Mouse (Mus musculus) kidney, adult 18-20 months (tissue): Measurements from ENCODE around the gene Csrnp1.

Experiments used
- DNase-seq: peaks from one replicate; pipeline ENCODE4 v3.0.0; 2021

Gene Csrnp1

GRCm38 (mm10) chr9:119976704-119977556 is 7.5 kb downstream of the Csrnp1 start:
- no peak for DNase-seq

GRCm38 (mm10) chr9:119975286-119975685 is 9.2 kb downstream of the Csrnp1 start:
- DNase-seq, result no peak

- DNase-seq, result no peak
These were observed 9.8 kb downstream of the Csrnp1 start for GRCm38 (mm10) chr9:119974609-119975008.

- peak; percentile 17 for DNase-seq
These were observed 10.5 kb downstream of the Csrnp1 start for GRCm38 (mm10) chr9:119973869-119974520.

- no peak for DNase-seq
These were observed 11.2 kb downstream of the Csrnp1 start for GRCm38 (mm10) chr9:119973281-119973680.

- peak; percentile 28 for DNase-seq
These were observed 11.9 kb downstream of the Csrnp1 start for GRCm38 (mm10) chr9:119972582-119972981.

- DNase-seq, result no peak
These were observed 12.3 kb downstream of the Csrnp1 start for GRCm38 (mm10) chr9:119972166-119972565.

- DNase-seq, result peak; percentile 78
These were observed 13.4 kb downstream of the Csrnp1 start for GRCm38 (mm10) chr9:119970763-119971656.

GRCm38 (mm10) chr9:119970221-119970620 is 14.2 kb downstream of the Csrnp1 start:
- peak; percentile 78 for DNase-seq

GRCm38 (mm10) chr9:119969811-119970210 is 14.6 kb downstream of the Csrnp1 start:
- no peak for DNase-seq

- DNase-seq, result no peak
These were observed 18.1 kb downstream of the Csrnp1 start for GRCm38 (mm10) chr9:119966221-119966910.

GRCm38 (mm10) chr9:119965186-119965585 is 19.3 kb downstream of the Csrnp1 start:
- DNase-seq, result peak; percentile 43

- no peak for DNase-seq
These were observed 20.3 kb downstream of the Csrnp1 start for GRCm38 (mm10) chr9:119964206-119964605.

- peak; percentile 83 for DNase-seq
These were observed 21.3 kb downstream of the Csrnp1 start for GRCm38 (mm10) chr9:119962987-119963667.

GRCm38 (mm10) chr9:119962216-119962615 is 22.2 kb downstream of the Csrnp1 start:
- DNase-seq, result no peak

GRCm38 (mm10) chr9:119958835-119959234 is 25.6 kb downstream of the Csrnp1 start:
- no peak for DNase-seq

GRCm38 (mm10) chr9:119951388-119951787 is 33.1 kb downstream of the Csrnp1 start:
- no peak for DNase-seq

- DNase-seq, result no peak
These were observed 34.0 kb downstream of the Csrnp1 start for GRCm38 (mm10) chr9:119950434-119950833.

- DNase-seq, result no peak
These were observed 35.7 kb downstream of the Csrnp1 start for GRCm38 (mm10) chr9:119948804-119949203.

- DNase-seq, result no peak
These were observed 39.1 kb downstream of the Csrnp1 start for GRCm38 (mm10) chr9:119945173-119945900.

GRCm38 (mm10) chr9:119943326-119943725 is 41.1 kb downstream of the Csrnp1 start:
- no peak for DNase-seq
